Mouse (Mus musculus): ENCODE measurements around the gene Flvcr1. TPM values are rescaled to one million over a fixed set of nuclear protein-coding genes. Genes with fewer than 3 reads are reported as not detected.

The Flvcr1 gene
- polyA plus RNA-seq (2014; fragmentation: Illumina TruSeq; extraction: RNeasy Lipid Tissue Mini Kit (QIAGEN cat#74804); ENCODE audit: low read depth, low replicate concordance): 30.5 TPM

GRCm38 (mm10) chr1:191026021-191026713 lies at the start of gene Flvcr1:
Flvcr1 (minus strand) TSS chr1:191026158.

GRCm38 (mm10) chr1:191062781-191063485 lies 37.0 kb upstream of the Flvcr1 start, which contains the start of the genes Tatdn3 and Nsl1:
Tatdn3 (minus strand) TSS chr1:191062932.
Nsl1 (plus strand) TSS chr1:191063012.

GRCm38 (mm10) chr1:191036554-191037334 lies 10.8 kb upstream of the Flvcr1 start, which contains the start of gene Spata45:
Spata45 (plus strand) TSS chr1:191036639.

GRCm38 (mm10) chr1:190979100-190979563 lies 46.8 kb downstream of the Flvcr1 start, which contains the start of gene Vash2:
Vash2 (minus strand) TSS chr1:190979296.

Other genes starting within 250 kb of the Flvcr1 start
- 7.0 TPM for gene Rps6kc1, start 114.4 kb downstream of the Flvcr1 start, polyA plus RNA-seq (2014; fragmentation: Illumina TruSeq; extraction: RNeasy Lipid Tissue Mini Kit (QIAGEN cat#74804); ENCODE audit: low read depth, low replicate concordance)
- 87.4 TPM for gene Angel2, start 101.0 kb downstream of the Flvcr1 start, polyA plus RNA-seq (2014; fragmentation: Illumina TruSeq; extraction: RNeasy Lipid Tissue Mini Kit (QIAGEN cat#74804); ENCODE audit: low read depth, low replicate concordance)
- 0.63 TPM for gene Vash2, start 46.9 kb downstream of the Flvcr1 start, polyA plus RNA-seq (2014; fragmentation: Illumina TruSeq; extraction: RNeasy Lipid Tissue Mini Kit (QIAGEN cat#74804); ENCODE audit: low read depth, low replicate concordance)
- not detected for gene Spata45, start 10.5 kb upstream of the Flvcr1 start, polyA plus RNA-seq (2014; fragmentation: Illumina TruSeq; extraction: RNeasy Lipid Tissue Mini Kit (QIAGEN cat#74804); ENCODE audit: low read depth, low replicate concordance)
- gene Tatdn3, start 36.8 kb upstream of the Flvcr1 start, polyA plus RNA-seq (2014; fragmentation: Illumina TruSeq; extraction: RNeasy Lipid Tissue Mini Kit (QIAGEN cat#74804); ENCODE audit: low read depth, low replicate concordance): 32.4 TPM
- gene Nsl1, start 36.9 kb upstream of the Flvcr1 start, polyA plus RNA-seq (2014; fragmentation: Illumina TruSeq; extraction: RNeasy Lipid Tissue Mini Kit (QIAGEN cat#74804); ENCODE audit: low read depth, low replicate concordance): 0.50 TPM
- gene Batf3, start 71.7 kb upstream of the Flvcr1 start, polyA plus RNA-seq (2014; fragmentation: Illumina TruSeq; extraction: RNeasy Lipid Tissue Mini Kit (QIAGEN cat#74804); ENCODE audit: low read depth, low replicate concordance): 0.60 TPM
- gene Fam71a, start 138.7 kb upstream of the Flvcr1 start, polyA plus RNA-seq (2014; fragmentation: Illumina TruSeq; extraction: RNeasy Lipid Tissue Mini Kit (QIAGEN cat#74804); ENCODE audit: low read depth, low replicate concordance): not detected
- 12.5 TPM for gene Atf3, start 191.9 kb upstream of the Flvcr1 start, polyA plus RNA-seq (2014; fragmentation: Illumina TruSeq; extraction: RNeasy Lipid Tissue Mini Kit (QIAGEN cat#74804); ENCODE audit: low read depth, low replicate concordance)